ENCODE assay signal across 16 mouse cellular contexts in genomic region chr1:70725045-70725444, GRCm38 (mm10). TPM values are rescaled to one million over a fixed set of nuclear protein-coding genes. Genes with fewer than 3 reads are reported as not detected.
DNase-seq lines count a peak whose midpoint lies in the region; ATAC-seq lines count a peak whose summit lies in the region.
"Had no signal": no experiment of that assay in that cellular context is flagged by ENCODE, and none has a peak within 500 bp of the region (broad histone marks: within the 10 kb centered on the region; RNA-seq: fewer than 3 reads in every experiment).

No protein-coding gene starts in this region.

- no peaks in the 10 kb centered on the region for H3K36me3 ChIP-seq in forebrain, embryonic 14.5 days (ENCODE audit: control insufficient read depth, insufficient read depth, low read length)
- no peaks in the 10 kb centered on the region for H3K36me3 ChIP-seq in forebrain, embryonic 12.5 days (replicated peaks)
- H3K36me3 ChIP-seq in neural tube, embryonic 12.5 days, result no peaks in the 10 kb centered on the region
- no peaks in the 10 kb centered on the region for H3K36me3 ChIP-seq in midbrain, embryonic 13.5 days
- H3K36me3 ChIP-seq: embryonic facial prominence, embryonic 12.5 days; limb, embryonic 13.5 days; liver, embryonic 15.5 days had no signal

- 50% methylated on average over 5 of the region's 5 CpGs for WGBS in forebrain, embryonic 14.5 days
- WGBS in forebrain, embryonic 12.5 days, result 60% methylated on average over 5 of the region's 5 CpGs
- WGBS in neural tube, embryonic 12.5 days, result 62% methylated on average over 5 of the region's 5 CpGs
- 48% methylated on average over 5 of the region's 5 CpGs for WGBS in midbrain, embryonic 13.5 days

- H3K4me2 ChIP-seq in forebrain, embryonic 14.5 days (ENCODE audit: low read length), result peak overlapping the region; percentile 47
- H3K4me2 ChIP-seq in forebrain, embryonic 12.5 days, result no peak overlapping the region
- H3K4me2 ChIP-seq in neural tube, embryonic 12.5 days (replicated peaks), result peak overlapping the region; percentile 52
- H3K4me2 ChIP-seq in midbrain, embryonic 13.5 days (replicated peaks), result peak overlapping the region; percentile 52
- H3K4me2 ChIP-seq: embryonic facial prominence, embryonic 12.5 days; limb, embryonic 13.5 days; liver, embryonic 15.5 days had no signal

- no peak for ATAC-seq in forebrain, embryonic 14.5 days
- no peak for ATAC-seq in forebrain, embryonic 12.5 days (ENCODE audit: low FRiP score)
- ATAC-seq in neural tube, embryonic 12.5 days (ENCODE audit: low FRiP score, low read depth), result no peak
- no peak for ATAC-seq in midbrain, embryonic 13.5 days
- ATAC-seq: lung, postnatal 0 days had no signal

- peak; percentile 53 for DNase-seq in forebrain, embryonic 14.5 days (ENCODE audit: low spot score)
- DNase-seq in neural tube, embryonic 10.5 days (ENCODE audit: extremely low spot score, low spot score), result no peak
- no peak for DNase-seq in thymus, postnatal 14 days
- DNase-seq in embryo, embryonic 9.5 days (ENCODE audit: extremely low spot score), result no peak
- no peak for DNase-seq in c-Kit-positive CD71-positive TER-119-positive erythroid progenitor cells, embryonic 14.5 days (ENCODE audit: low spot score)
- DNase-seq: heart, adult 11 months had no signal

- H3K4me3 ChIP-seq in forebrain, embryonic 14.5 days (ENCODE audit: low read depth, low read length), result peak overlapping the region; percentile 15; the same call in 1 of the 2 replicates
- no peak overlapping the region for H3K4me3 ChIP-seq in forebrain, embryonic 12.5 days (replicated peaks)
- H3K4me3 ChIP-seq in neural tube, embryonic 12.5 days, result no peak overlapping the region
- H3K4me3 ChIP-seq in midbrain, embryonic 13.5 days (replicated peaks), result peak overlapping the region; percentile 42
- H3K4me3 ChIP-seq: embryonic facial prominence, embryonic 12.5 days; limb, embryonic 13.5 days; liver, embryonic 15.5 days; myocyte had no signal

- H3K9me3 ChIP-seq in forebrain, embryonic 14.5 days (replicated peaks; ENCODE audit: control insufficient read depth, low read length), result no peaks in the 10 kb centered on the region
- H3K9me3 ChIP-seq in forebrain, embryonic 12.5 days, result no peaks in the 10 kb centered on the region
- no peaks in the 10 kb centered on the region for H3K9me3 ChIP-seq in neural tube, embryonic 12.5 days
- no peaks in the 10 kb centered on the region for H3K9me3 ChIP-seq in midbrain, embryonic 13.5 days
- H3K9me3 ChIP-seq: embryonic facial prominence, embryonic 12.5 days; limb, embryonic 13.5 days; liver, embryonic 15.5 days had no signal

- H3K4me1 ChIP-seq in forebrain, embryonic 14.5 days (ENCODE audit: control insufficient read depth, insufficient read depth, low read length), result no peaks in the 10 kb centered on the region
- no peaks in the 10 kb centered on the region; the same call in 1 of the 2 replicates for H3K4me1 ChIP-seq in forebrain, embryonic 12.5 days
- no peaks in the 10 kb centered on the region for H3K4me1 ChIP-seq in neural tube, embryonic 12.5 days
- H3K4me1 ChIP-seq in midbrain, embryonic 13.5 days (replicated peaks), result 0 out of 2 replicates have a peak, but pooled peaks cover 11% of the 10 kb centered on the region
- H3K4me1 ChIP-seq: embryonic facial prominence, embryonic 12.5 days; limb, embryonic 13.5 days; liver, embryonic 15.5 days had no signal

- no peak overlapping the region for H3K27ac ChIP-seq in forebrain, embryonic 14.5 days (ENCODE audit: low read depth, low read length)
- H3K27ac ChIP-seq in forebrain, embryonic 12.5 days, result no peak overlapping the region
- no peak overlapping the region for H3K27ac ChIP-seq in neural tube, embryonic 12.5 days
- no peak overlapping the region for H3K27ac ChIP-seq in midbrain, embryonic 13.5 days
- H3K27ac ChIP-seq: embryonic facial prominence, embryonic 12.5 days; limb, embryonic 13.5 days; liver, embryonic 15.5 days had no signal

- H3K9ac ChIP-seq in forebrain, embryonic 14.5 days (ENCODE audit: low read length), result no peak overlapping the region
- H3K9ac ChIP-seq in forebrain, embryonic 12.5 days, result no peak overlapping the region
- H3K9ac ChIP-seq in neural tube, embryonic 12.5 days, result no peak overlapping the region
- H3K9ac ChIP-seq in midbrain, embryonic 13.5 days (replicated peaks), result no peak overlapping the region
- H3K9ac ChIP-seq: embryonic facial prominence, embryonic 12.5 days; limb, embryonic 13.5 days; liver, embryonic 15.5 days had no signal

- H3K27me3 ChIP-seq in forebrain, embryonic 14.5 days (replicated peaks; ENCODE audit: control insufficient read depth, insufficient read depth, low read length), result no peaks in the 10 kb centered on the region
- H3K27me3 ChIP-seq in forebrain, embryonic 12.5 days, result no peaks in the 10 kb centered on the region
- H3K27me3 ChIP-seq in neural tube, embryonic 12.5 days (replicated peaks), result no peaks in the 10 kb centered on the region
- no peaks in the 10 kb centered on the region for H3K27me3 ChIP-seq in midbrain, embryonic 13.5 days
- H3K27me3 ChIP-seq: CH12.LX; embryonic facial prominence, embryonic 12.5 days; liver, embryonic 15.5 days had no signal

RNA-seq across cellular contexts. Expression of gene Vwc2l, which starts 0.5 kb away (rescaled TPM):
- 3.8 and 5.2 TPM in 2 replicates for polyA plus RNA-seq in forebrain, embryonic 14.5 days (2014; fragmentation: Nextera tagmentation; extraction: Ambion mirVana)
- 0.96 and 1.1 TPM in 2 replicates for polyA plus RNA-seq in forebrain, embryonic 12.5 days (2016; fragmentation: Nextera tagmentation; extraction: Ambion mirVana)
- 2.8 TPM in 2 replicates for polyA plus RNA-seq in neural tube, embryonic 12.5 days (2016; fragmentation: Nextera tagmentation; extraction: Ambion mirVana)
- polyA plus RNA-seq in midbrain, embryonic 13.5 days (2015; fragmentation: Nextera tagmentation; extraction: Ambion mirVana), result 4.4 and 4.7 TPM in 2 replicates
- polyA plus RNA-seq: heart, embryonic 14.5 days; limb, embryonic 13.5 days; myocyte had no signal

Comparison
In these comparisons a context has a peak if more than half of its experiments do, and no peak if none do; other contexts are left out.
1. H3K4me3 ChIP-seq: peak in forebrain, embryonic 14.5 days (single experiment) and midbrain, embryonic 13.5 days (single experiment); none in forebrain, embryonic 12.5 days (single experiment) and neural tube, embryonic 12.5 days (single experiment).